Mouse (Mus musculus) stomach, postnatal 0 days (tissue): Measurements from ENCODE around the gene Fam228a. TPM values are rescaled to one million over a fixed set of nuclear protein-coding genes. Genes with fewer than 3 reads are reported as not detected.
"Not testable (repeated sequence)": the region's sequence is repeated elsewhere in the genome, so short reads cannot be mapped to it uniquely, and the experiment has no call there.

Source experiments
- ATAC-seq: fragments of 200-750 bp; cut with Nextera tagmentation; 2 replicates; pipeline ENCODE4 v1.8.0; 2017; ENCODE audit not compliant: low FRiP score, low TSS enrichment
- DNase-seq: peaks from one replicate; pipeline ENCODE4 v3.0.0-alpha.2; 2016; ENCODE audit warnings: low spot score
- H3K27ac ChIP-seq: fragments of 300-500 bp; sonication (generic); replicated peaks from 2 replicates; pipeline ENCODE4 v1.5.1; 2014; ENCODE audit warnings: mild to moderate bottlenecking, control low read depth
- H3K27me3 ChIP-seq: fragments of 300-500 bp; sonication (generic); 2 replicates; pipeline ENCODE4 v1.6.1; 2014; ENCODE audit warnings: low read length; ENCODE audit not compliant: control insufficient read depth, insufficient read depth
- H3K36me3 ChIP-seq: fragments of 300-500 bp; sonication (generic); 2 replicates; pipeline ENCODE4 v1.6.1; 2014; ENCODE audit warnings: low read length, mixed read lengths; ENCODE audit not compliant: control insufficient read depth, insufficient read depth
- H3K4me1 ChIP-seq: fragments of 300-500 bp; sonication (generic); replicated peaks from 2 replicates; pipeline ENCODE4 v1.6.1; 2014; ENCODE audit warnings: antibody characterized with exemption; ENCODE audit not compliant: control insufficient read depth, insufficient read depth
- H3K4me2 ChIP-seq: fragments of 300-500 bp; sonication (generic); replicated peaks from 2 replicates; pipeline ENCODE4 v1.6.1; 2014; ENCODE audit warnings: low read depth, mild to moderate bottlenecking, control low read depth, moderate library complexity
- H3K4me3 ChIP-seq: fragments of 300-500 bp; sonication (generic); 2 replicates; pipeline ENCODE4 v1.5.1; 2014; ENCODE audit warnings: low read depth, low read length, control low read depth
- H3K9ac ChIP-seq: fragments of 300-500 bp; sonication (generic); 2 replicates; pipeline ENCODE4 v1.6.1; 2014; ENCODE audit warnings: mild to moderate bottlenecking, low read length, control low read depth, mixed read lengths
- H3K9me3 ChIP-seq: fragments of 300-500 bp; sonication (generic); 2 replicates; pipeline ENCODE4 v1.6.1; 2016; ENCODE audit warnings: low read length; ENCODE audit not compliant: control insufficient read depth
- CTCF ChIP-seq: IDR thresholded peaks from 2 replicates; pipeline ENCODE4 v1.5.1; 2016; ENCODE audit warnings: antibody characterized with exemption, low read depth, mild to moderate bottlenecking, moderate library complexity
- EP300 ChIP-seq: optimal IDR thresholded peaks from 2 replicates; pipeline ENCODE3; 2016; ENCODE audit warnings: antibody characterized with exemption
- WGBS: fragments of 180-500 bp; shearing (Covaris S2); extraction: QIAGEN DNeasy Blood & Tissue Kit; methylation state at CpG from one replicate; pipeline ENCODE4 v1.1.7; 2014; 5-methylcytosine and 5-hydroxymethylcytosine counted together
- polyA plus RNA-seq: library from polyadenylated mRNA; unstranded; fragments of >200 nt; fragmentation: Nextera tagmentation; extraction: Ambion mirVana; gene quantifications from 2 replicates; pipeline ENCODE4 v1.2.1, GENCODE M21; 2015

Fam228a gene
- 0.05 and 0.19 TPM in 2 replicates for polyA plus RNA-seq

- WGBS = 92% methylated on average over 18 of the region's 18 CpGs
- TF ChIP-seq CTCF (no peak), EP300 (no peak)
- H3K4me3 ChIP-seq = no peak within 1 kb of the TSS
- H3K4me2 ChIP-seq = no peak within 1 kb of the TSS
- no peaks in the 10 kb centered on the region for H3K27me3 ChIP-seq
- no peaks in the 10 kb centered on the region for H3K9me3 ChIP-seq
- DNase-seq = no peak
- no peak within 1 kb of the TSS for H3K27ac ChIP-seq
- ATAC-seq = no peak
- H3K36me3 ChIP-seq = no peaks in the 10 kb centered on the region
- no peak within 1 kb of the TSS for H3K9ac ChIP-seq
- no peaks in the 10 kb centered on the region for H3K4me1 ChIP-seq
Measured at GRCm38 (mm10) chr12:4738031-4738576, at the start of gene Fam228a. Gene Fam228a, minus strand, starts transcription at chr12:4738430.

DNA sequence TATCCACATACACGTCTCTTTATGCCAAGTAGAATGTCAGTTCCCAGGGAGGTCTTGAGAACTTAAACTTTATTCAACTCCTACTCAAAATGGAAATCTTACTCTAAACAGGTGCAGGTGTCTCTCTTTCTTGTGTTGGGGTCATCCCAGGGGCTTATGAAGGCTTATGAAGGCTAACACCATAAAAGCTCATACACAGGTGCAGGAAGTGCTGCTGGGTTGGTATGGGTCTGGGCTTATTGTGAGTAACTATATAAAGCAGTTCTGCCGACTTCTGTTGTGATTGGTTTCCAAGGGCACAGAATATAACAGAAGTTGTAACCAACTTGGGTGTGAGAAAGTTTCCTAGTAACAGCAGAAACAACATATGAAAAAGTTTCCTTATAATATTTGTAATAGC, 46.2 kb upstream of the Fam228a start:
- TF ChIP-seq EP300 = no peak
- no peak for TF ChIP-seq CTCF

GRCm38 (mm10) chr12:4783598-4783997, 45.4 kb upstream of the Fam228a start:
- Histone ChIP-seq H3K4me3 (no peak overlapping the region), H3K36me3 (no peaks in the 10 kb centered on the region), H3K27ac (no peak overlapping the region), H3K9me3 (no peaks in the 10 kb centered on the region), H3K4me1 (no peaks in the 10 kb centered on the region), H3K9ac (no peak overlapping the region), H3K4me2 (no peak overlapping the region), H3K27me3 (no peaks in the 10 kb centered on the region)
- 62% methylated on average over 5 of the region's 5 CpGs for WGBS
- DNase-seq (no peak), ATAC-seq (no peak)
- TF ChIP-seq CTCF (no peak), EP300 (no peak)

More for the DNA sequence above, 46.2 kb upstream of the Fam228a start:
- no peak overlapping the region for H3K4me3 ChIP-seq
- no peak overlapping the region for H3K4me2 ChIP-seq
- no peaks in the 10 kb centered on the region for H3K4me1 ChIP-seq
- H3K36me3 ChIP-seq = no peaks in the 10 kb centered on the region
- H3K27ac ChIP-seq = no peak overlapping the region
- no peak overlapping the region for H3K9ac ChIP-seq
- WGBS = 65% methylated on average over 2 of the region's 2 CpGs
- H3K27me3 ChIP-seq = no peaks in the 10 kb centered on the region
- ATAC-seq (no peak), DNase-seq (no peak)
- H3K9me3 ChIP-seq = no peaks in the 10 kb centered on the region

GRCm38 (mm10) chr12:4781725-4782404, 43.6 kb upstream of the Fam228a start:
- not testable (repeated sequence) for H3K36me3 ChIP-seq, H3K4me2 ChIP-seq, H3K4me3 ChIP-seq, H3K9ac ChIP-seq, H3K4me1 ChIP-seq, H3K9me3 ChIP-seq, H3K27ac ChIP-seq, H3K27me3 ChIP-seq, DNase-seq, ATAC-seq
- WGBS = 86% methylated on average over 9 of the region's 9 CpGs

GRCm38 (mm10) chr12:4781270-4781669, 43.0 kb upstream of the Fam228a start:
- Histone ChIP-seq H3K9ac (no peak overlapping the region), H3K4me1 (no peaks in the 10 kb centered on the region), H3K27me3 (no peaks in the 10 kb centered on the region), H3K4me2 (no peak overlapping the region), H3K4me3 (no peak overlapping the region), H3K36me3 (no peaks in the 10 kb centered on the region), H3K9me3 (no peaks in the 10 kb centered on the region), H3K27ac (no peak overlapping the region)
- no peak for TF ChIP-seq EP300
- no peak for TF ChIP-seq CTCF
- 97% methylated on average over 1 of the region's 1 CpGs for WGBS
- ATAC-seq = no peak
- DNase-seq = no peak

GRCm38 (mm10) chr12:4780245-4780644, 42.0 kb upstream of the Fam228a start:
- Histone ChIP-seq H3K27ac (no peak overlapping the region), H3K9me3 (no peaks in the 10 kb centered on the region), H3K36me3 (no peaks in the 10 kb centered on the region), H3K4me1 (no peaks in the 10 kb centered on the region), H3K4me2 (no peak overlapping the region), H3K4me3 (no peak overlapping the region), H3K27me3 (no peaks in the 10 kb centered on the region), H3K9ac (no peak overlapping the region)
- TF ChIP-seq CTCF (no peak), EP300 (no peak)
- WGBS = 54% methylated on average over 2 of the region's 2 CpGs
- ATAC-seq (no peak), DNase-seq (no peak)
